Mouse (Mus musculus): ENCODE measurements around the gene Tarbp1. TPM values are rescaled to one million over a fixed set of nuclear protein-coding genes. Genes with fewer than 3 reads are reported as not detected.

Gene Tarbp1
- polyA plus RNA-seq (2017; shearing (Covaris generic)): 7.2 TPM

DNA sequence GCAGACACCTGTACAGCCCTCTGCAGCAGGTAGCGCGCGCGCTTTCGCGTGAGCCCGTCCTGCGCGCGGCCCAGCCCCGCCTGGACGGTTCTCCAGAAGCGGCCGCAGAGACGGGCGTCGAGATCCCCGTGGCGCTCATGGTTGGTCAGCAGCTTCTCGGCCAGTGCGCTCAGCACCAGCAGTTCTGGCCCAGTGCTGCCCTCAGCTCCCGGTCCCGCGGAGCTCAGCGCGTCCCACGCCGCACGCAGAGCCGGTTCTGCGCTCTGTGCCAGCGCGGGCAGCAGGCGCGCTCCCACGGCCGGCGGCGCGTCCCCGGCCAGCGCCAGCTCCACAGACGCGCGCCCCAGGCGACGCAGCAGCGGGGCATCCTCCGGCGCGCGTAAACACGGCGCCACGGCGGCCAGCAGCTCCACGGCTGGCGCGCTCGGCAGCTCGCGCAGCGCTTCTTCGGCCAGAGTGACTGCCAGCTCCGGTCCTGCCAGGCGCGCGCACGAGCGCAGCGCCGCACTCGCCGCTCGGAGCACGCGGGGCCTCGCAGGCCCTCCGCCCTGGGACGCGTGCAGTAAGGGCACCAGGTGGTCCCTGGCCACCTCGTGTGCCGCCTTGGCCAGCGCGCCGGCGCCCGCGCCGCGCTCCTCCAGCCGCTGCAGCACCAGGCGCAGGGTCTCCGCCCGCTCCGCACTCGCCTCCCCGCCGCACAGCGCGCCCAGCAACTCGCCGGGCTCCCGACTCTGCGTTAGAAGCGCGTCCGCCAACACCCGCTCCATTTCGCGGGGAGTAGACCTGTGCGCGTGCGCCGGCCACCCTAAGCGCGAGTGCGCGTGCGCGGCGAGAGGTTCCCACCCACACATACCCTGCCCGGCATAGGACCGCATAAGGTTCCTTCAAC is at the start of gene Tarbp1:
Gene Tarbp1, minus strand, starts transcription at position 767 of the 889 bp plus-strand sequence.

DNA sequence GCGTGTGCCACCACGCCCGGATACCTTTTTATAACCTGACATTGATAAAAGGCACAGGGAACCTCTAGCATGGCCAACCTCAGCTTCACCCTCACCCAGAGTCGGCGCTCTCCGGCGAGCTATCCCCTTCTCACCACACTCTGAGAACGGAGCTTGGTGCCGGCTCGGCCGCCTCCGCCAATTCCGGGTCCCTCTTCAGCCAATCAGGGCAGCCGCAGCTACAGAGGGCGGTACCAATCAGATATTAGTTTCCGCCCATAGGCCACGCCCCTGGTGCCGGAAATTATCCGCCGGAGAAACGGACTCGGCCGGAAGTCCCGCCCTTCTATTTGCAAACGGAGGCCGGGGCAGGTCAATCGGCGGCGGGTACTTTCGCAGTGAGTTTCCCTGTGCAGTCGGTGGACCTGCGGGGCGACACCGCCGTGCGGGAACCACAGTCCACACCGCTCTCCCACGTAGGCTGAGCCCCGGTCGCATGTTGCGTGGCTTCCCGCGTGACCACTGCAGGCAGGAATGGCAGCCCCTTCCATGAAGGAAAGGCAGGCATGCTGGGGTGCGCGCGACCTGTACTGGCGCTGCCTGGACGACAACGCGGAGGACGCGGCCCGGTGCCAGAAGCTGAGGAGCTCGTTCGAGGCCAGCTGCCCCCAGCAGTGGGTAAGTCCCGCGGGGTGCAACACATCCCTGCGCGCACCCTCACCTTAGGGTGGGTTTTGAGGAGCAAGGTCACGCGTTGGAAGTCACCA is 52.5 kb downstream of the Tarbp1 start, which contains the start of gene Coa6:
Gene Coa6, plus strand, starts transcription at position 342 of the 746 bp plus-strand sequence.

Other genes starting within 250 kb of the Tarbp1 start
- gene Slc35f3, start 176.5 kb downstream of the Tarbp1 start, polyA plus RNA-seq (2017; shearing (Covaris generic)): not detected
- gene Coa6, start 52.5 kb downstream of the Tarbp1 start, polyA plus RNA-seq (2017; shearing (Covaris generic)): 20.5 TPM
- 250 TPM for gene Irf2bp2, start 118.9 kb upstream of the Tarbp1 start, polyA plus RNA-seq (2017; shearing (Covaris generic))

Data from effector memory CD4-positive, alpha-beta T cell, adult 5 months (primary cell).